Mouse (Mus musculus) thymus, adult 18-20 months (tissue): ENCODE measurements around the gene Prmt9.

Experiments used
- DNase-seq, 2 experiments: peaks; one replicate each; pipeline ENCODE4 v3.0.0; 2022; ENCODE audit warnings: mixed read lengths in 2 of 2

Prmt9 gene

GRCm38 (mm10) chr8:77549121-77549706 lies at the start of gene Prmt9:
Prmt9 (plus strand) TSS chr8:77549397.
- DNase-seq = peak; percentile 84 to 87

GRCm38 (mm10) chr8:77500264-77500663 lies 48.9 kb upstream of the Prmt9 start:
- DNase-seq = no peak

GRCm38 (mm10) chr8:77501131-77501530 lies 48.1 kb upstream of the Prmt9 start:
- DNase-seq = no peak

GRCm38 (mm10) chr8:77502547-77502946 lies 46.6 kb upstream of the Prmt9 start:
- DNase-seq = no peak

- DNase-seq = no peak
These were observed 42.7 kb upstream of the Prmt9 start for GRCm38 (mm10) chr8:77506539-77506938.

- no peak for DNase-seq
These were observed 41.6 kb upstream of the Prmt9 start for GRCm38 (mm10) chr8:77507510-77508035.

GRCm38 (mm10) chr8:77509044-77509443 lies 40.2 kb upstream of the Prmt9 start:
- DNase-seq = no peak

- no peak for DNase-seq
These were observed 38.8 kb upstream of the Prmt9 start for GRCm38 (mm10) chr8:77510426-77510825.

GRCm38 (mm10) chr8:77511750-77512493 lies 37.3 kb upstream of the Prmt9 start:
- DNase-seq = no peak

- no peak for DNase-seq
These were observed 34.0 kb upstream of the Prmt9 start for GRCm38 (mm10) chr8:77515201-77515600.

GRCm38 (mm10) chr8:77515786-77516185 lies 33.4 kb upstream of the Prmt9 start:
- DNase-seq = no peak

GRCm38 (mm10) chr8:77516845-77517244 lies 32.4 kb upstream of the Prmt9 start:
- peak in 1 of 2 experiments; percentile 13 for DNase-seq

- peak; percentile 84 to 87 for DNase-seq
These were observed 31.6 kb upstream of the Prmt9 start, which contains the start of gene Arhgap10 for GRCm38 (mm10) chr8:77517301-77518200. Arhgap10 (minus strand) TSS chr8:77517953.

- DNase-seq = peak in 1 of 2 experiments; percentile 6
These were observed 30.7 kb upstream of the Prmt9 start for GRCm38 (mm10) chr8:77518201-77519115.

GRCm38 (mm10) chr8:77520601-77521000 lies 28.6 kb upstream of the Prmt9 start:
- no peak for DNase-seq

- no peak for DNase-seq
These were observed 28.0 kb upstream of the Prmt9 start for GRCm38 (mm10) chr8:77521028-77521785.

GRCm38 (mm10) chr8:77522984-77523383 lies 26.2 kb upstream of the Prmt9 start:
- no peak for DNase-seq

GRCm38 (mm10) chr8:77524018-77524615 lies 25.1 kb upstream of the Prmt9 start:
- DNase-seq = no peak

GRCm38 (mm10) chr8:77524906-77525305 lies 24.3 kb upstream of the Prmt9 start:
- no peak for DNase-seq

- no peak for DNase-seq
These were observed 23.1 kb upstream of the Prmt9 start for GRCm38 (mm10) chr8:77526130-77526529.
